11 mouse cellular contexts compared by ENCODE assay signal in the genomic region with DNA sequence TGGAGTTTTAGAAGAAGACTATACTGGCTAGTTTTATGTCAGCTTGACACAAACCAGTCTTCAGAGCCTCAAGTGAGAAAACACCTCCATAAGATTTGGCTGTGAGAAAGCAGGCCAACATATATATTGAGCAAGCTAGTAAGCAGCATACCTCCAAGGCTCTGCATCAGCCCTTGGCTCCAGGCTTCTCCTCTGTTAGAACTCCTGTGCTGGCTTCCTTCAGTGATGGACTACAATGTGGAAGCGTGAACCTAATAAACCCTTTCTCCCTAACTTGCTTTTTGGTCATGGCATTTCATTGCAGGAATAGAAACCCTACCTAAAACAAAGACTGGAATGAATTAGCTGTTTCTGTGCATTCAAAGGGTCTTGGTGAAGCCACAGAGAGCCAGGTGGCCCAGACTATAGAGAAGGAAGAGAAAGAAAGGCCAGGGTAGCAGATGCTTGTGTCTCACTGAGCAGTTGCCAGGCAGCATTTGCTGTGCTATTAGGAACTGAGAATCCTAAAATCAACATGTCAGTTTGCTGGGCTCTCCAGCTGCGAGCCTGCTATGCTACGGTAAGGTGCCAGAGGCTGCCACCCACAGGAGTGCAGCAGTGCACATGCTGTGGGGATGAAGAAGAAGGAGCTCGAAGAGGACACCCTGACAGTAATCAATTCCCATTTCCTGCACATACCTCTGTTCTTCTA. TPM values are rescaled to one million over a fixed set of nuclear protein-coding genes. Genes with fewer than 3 reads are reported as not detected.
DNase-seq lines count a peak whose midpoint lies in the region; ATAC-seq lines count a peak whose summit lies in the region.
"Had no signal": no experiment of that assay in that cellular context is flagged by ENCODE, and none has a peak within 500 bp of the region (broad histone marks: within the 10 kb centered on the region; RNA-seq: fewer than 3 reads in every experiment).

No protein-coding gene starts in this region.

- no peaks in the 10 kb centered on the region for H3K9me3 ChIP-seq in neural tube, embryonic 11.5 days (ENCODE audit: control insufficient read depth, low read length)
- H3K9me3 ChIP-seq in forebrain, embryonic 16.5 days (ENCODE audit: control insufficient read depth, low read length): no peaks in the 10 kb centered on the region; the same call in 1 of the 2 replicates

- no peak overlapping the region for H3K4me2 ChIP-seq in neural tube, embryonic 11.5 days (ENCODE audit: low read depth)
- H3K4me2 ChIP-seq in forebrain, embryonic 16.5 days (ENCODE audit: low read length): no peak overlapping the region

- no peaks in the 10 kb centered on the region for H3K27me3 ChIP-seq in neural tube, embryonic 11.5 days (ENCODE audit: control insufficient read depth, insufficient read depth, low read length)
- H3K27me3 ChIP-seq in forebrain, embryonic 16.5 days (replicated peaks; ENCODE audit: control insufficient read depth, insufficient read depth, low read length): no peaks in the 10 kb centered on the region
- no peaks in the 10 kb centered on the region for H3K27me3 ChIP-seq in splenic B cell, adult 2 months (ENCODE audit: control insufficient read depth, insufficient read depth, low read length, poor library complexity, severe bottlenecking)

- H3K27ac ChIP-seq in neural tube, embryonic 11.5 days (ENCODE audit: low read depth, low read length): no peak overlapping the region
- H3K27ac ChIP-seq in forebrain, embryonic 16.5 days (ENCODE audit: low read length): peak overlapping the region; percentile 10; the same call in 1 of the 2 replicates

- no peaks in the 10 kb centered on the region for H3K36me3 ChIP-seq in neural tube, embryonic 11.5 days (ENCODE audit: control insufficient read depth, insufficient read depth, low read length)
- H3K36me3 ChIP-seq in forebrain, embryonic 16.5 days (ENCODE audit: control insufficient read depth, insufficient read depth): no peaks in the 10 kb centered on the region
- no peaks in the 10 kb centered on the region for H3K36me3 ChIP-seq in splenic B cell, adult 2 months (ENCODE audit: control insufficient read depth, insufficient read depth, low read length, poor library complexity, severe bottlenecking)

- ATAC-seq in neural tube, embryonic 11.5 days (ENCODE audit: insufficient read depth, low FRiP score, low TSS enrichment): peak; percentile 56; the same call in 1 of the 2 replicates
- peak; percentile 87 for ATAC-seq in forebrain, embryonic 16.5 days

- no peak overlapping the region for H3K9ac ChIP-seq in neural tube, embryonic 11.5 days (ENCODE audit: low read length)
- no peak overlapping the region for H3K9ac ChIP-seq in forebrain, embryonic 16.5 days (replicated peaks; ENCODE audit: low read depth, low read length)

- no peak overlapping the region for H3K4me3 ChIP-seq in neural tube, embryonic 11.5 days (ENCODE audit: low read depth, low read length)
- no peak overlapping the region for H3K4me3 ChIP-seq in forebrain, embryonic 16.5 days (replicated peaks; ENCODE audit: low read length)

- 37% methylated on average over 4 of the region's 4 CpGs for WGBS in neural tube, embryonic 11.5 days
- WGBS in forebrain, embryonic 16.5 days: 31% methylated on average over 4 of the region's 4 CpGs

- DNase-seq in neural tube, embryonic 11.5 days (ENCODE audit: low spot score): peak; percentile 17
- no peak for DNase-seq in neural tube, embryonic 10.5 days (ENCODE audit: extremely low spot score, low spot score)
- DNase-seq in layer of hippocampus, postnatal 36 days: peak; percentile 10 to 15
- DNase-seq in splenic B cell, adult 2 months (ENCODE audit: low read depth, low spot score): peak; percentile 16
- no peak for DNase-seq in thymus, postnatal 0 days (ENCODE audit: low spot score)
- no peak for DNase-seq in heart, adult 8-10 months (ENCODE audit: low spot score)
- DNase-seq: adrenal gland, adult 2 months; cerebellum, adult 9-11 months; lung, adult 2 months; thymus, adult 18-20 months had no signal

- no peaks in the 10 kb centered on the region for H3K4me1 ChIP-seq in neural tube, embryonic 11.5 days (ENCODE audit: control insufficient read depth, insufficient read depth, low read length)
- peaks cover 10% of the 10 kb centered on the region for H3K4me1 ChIP-seq in forebrain, embryonic 16.5 days (replicated peaks; ENCODE audit: control insufficient read depth, insufficient read depth, low read length)

RNA-seq across cellular contexts. Expression of gene Fbxo48, which starts 9.9 kb away (rescaled TPM):
- 1.4 and 1.6 TPM in 2 replicates for polyA plus RNA-seq in neural tube, embryonic 11.5 days (2014; fragmentation: Nextera tagmentation; extraction: Ambion mirVana)
- polyA plus RNA-seq in forebrain, embryonic 16.5 days (2015; fragmentation: Nextera tagmentation; extraction: Ambion mirVana): 0.91 and 1.1 TPM in 2 replicates
- total RNA-seq in layer of hippocampus, postnatal 36 days (2021): 1 to 10 TPM; 1.0 to 1.7 TPM
- 2.2 and 2.3 TPM in 2 replicates for polyA plus RNA-seq in thymus, postnatal 0 days (2015; fragmentation: Nextera tagmentation; extraction: Ambion mirVana)
- total RNA-seq in heart, adult 8-10 months (2022): under 1 TPM; 0.11 to 0.28 (median 0.19) TPM

Comparison
In these comparisons a context has a peak if more than half of its experiments do, and no peak if none do; other contexts are left out.
1. DNase-seq: peak in neural tube, embryonic 11.5 days (single experiment), layer of hippocampus, postnatal 36 days (2 of 2) and splenic B cell, adult 2 months (single experiment); none in neural tube, embryonic 10.5 days (single experiment), thymus, postnatal 0 days (single experiment) and heart, adult 8-10 months (single experiment).